Mouse (Mus musculus) megakaryocyte progenitor cell, adult 5-6 weeks (primary cell): ENCODE data around the gene Cyp4f17. TPM values are rescaled to one million over a fixed set of nuclear protein-coding genes. Genes with fewer than 3 reads are reported as not detected.

Source experiments
- total RNA-seq, 2 experiments: library from RNA; stranded (forward) in 1 of 2; stranded (reverse) in 1 of 2; fragments of 157-497, 149-512 nt in 1 of 2; fragments of 200-1000 nt in 1 of 2; gene quantifications; 2 replicates each; pipeline versions ENCODE4 v1.2.3 to v1.2.4; 2015 to 2017

Cyp4f17 gene
- total RNA-seq, 2 experiments from 2014 or later: 0.29 to 0.32 TPM

Other genes with a start within 250 kb of the Cyp4f17 start
- gene Brd4, start 221.3 kb upstream of the Cyp4f17 start, total RNA-seq (2015): 99.3 and 115 TPM in 2 replicates
- 10.5 and 16.2 TPM in 2 replicates for gene Brd4, start 221.3 kb upstream of the Cyp4f17 start, total RNA-seq (2017)
- 64.1 and 76.7 TPM in 2 replicates for gene Akap8, start 184.8 kb upstream of the Cyp4f17 start, total RNA-seq (2015)
- 116 and 161 TPM in 2 replicates for gene Akap8, start 184.8 kb upstream of the Cyp4f17 start, total RNA-seq (2017)
- 50.1 and 53.2 TPM in 2 replicates for gene Akap8l, start 155.4 kb upstream of the Cyp4f17 start, total RNA-seq (2015)
- gene Akap8l, start 155.4 kb upstream of the Cyp4f17 start, total RNA-seq (2017): 55.8 and 59.4 TPM in 2 replicates
- gene Wiz, start 116.6 kb upstream of the Cyp4f17 start, total RNA-seq (2015): 31.1 and 35.7 TPM in 2 replicates
- gene Wiz, start 116.6 kb upstream of the Cyp4f17 start, total RNA-seq (2017): 4.0 and 5.1 TPM in 2 replicates
- gene Rasal3, start 102.5 kb upstream of the Cyp4f17 start, total RNA-seq (2015): 48.0 and 53.2 TPM in 2 replicates
- gene Rasal3, start 102.5 kb upstream of the Cyp4f17 start, total RNA-seq (2017): 21.5 and 26.3 TPM in 2 replicates
- 0.59 and 2.5 TPM in 2 replicates for gene Pglyrp2, start 81.9 kb upstream of the Cyp4f17 start, total RNA-seq (2015)
- 0.75 and 2.2 TPM in 2 replicates for gene Pglyrp2, start 81.9 kb upstream of the Cyp4f17 start, total RNA-seq (2017)
- gene Cyp4f39, start 53.3 kb upstream of the Cyp4f17 start, total RNA-seq (2015): 0.17 TPM in 1 of 2 replicates, not detected in the other
- 0.42 and 0.81 TPM in 2 replicates for gene Cyp4f39, start 53.3 kb upstream of the Cyp4f17 start, total RNA-seq (2017)
- gene Cyp4f16, start 30.5 kb downstream of the Cyp4f17 start, total RNA-seq (2015): 11.1 and 11.6 TPM in 2 replicates
- 11.2 and 13.7 TPM in 2 replicates for gene Cyp4f16, start 30.5 kb downstream of the Cyp4f17 start, total RNA-seq (2017)
- not detected in 2 replicates for gene Cyp4f37, start 115.3 kb downstream of the Cyp4f17 start, total RNA-seq (2015)
- gene Cyp4f37, start 115.3 kb downstream of the Cyp4f17 start, total RNA-seq (2017): not detected in 2 replicates
- not detected in 2 replicates for gene Cyp4f40, start 152.8 kb downstream of the Cyp4f17 start, total RNA-seq (2015)
- gene Cyp4f40, start 152.8 kb downstream of the Cyp4f17 start, total RNA-seq (2017): not detected in 2 replicates
- gene Cyp4f15, start 179.6 kb downstream of the Cyp4f17 start, total RNA-seq (2015): not detected in 2 replicates
- not detected in 2 replicates for gene Cyp4f15, start 179.6 kb downstream of the Cyp4f17 start, total RNA-seq (2017)